Mouse (Mus musculus) urinary bladder, adult 2 months (tissue): ENCODE measurements around the gene Ccdc9b. TPM values are rescaled to one million over a fixed set of nuclear protein-coding genes. Genes with fewer than 3 reads are reported as not detected.

ENCODE experiments used
- DNase-seq: peaks from one replicate; pipeline ENCODE4 v3.0.0; 2022; ENCODE audit warnings: low spot score
- polyA plus RNA-seq: library from polyadenylated mRNA; depleted of rRNA; stranded (reverse); fragments of >200 nt; gene quantifications from 2 replicates; pipeline ENCODE4 v1.2.3, GENCODE M21; 2012; rRNA removed

Gene Ccdc9b
- polyA plus RNA-seq, 1 experiment: 19.3 TPM

DNA sequence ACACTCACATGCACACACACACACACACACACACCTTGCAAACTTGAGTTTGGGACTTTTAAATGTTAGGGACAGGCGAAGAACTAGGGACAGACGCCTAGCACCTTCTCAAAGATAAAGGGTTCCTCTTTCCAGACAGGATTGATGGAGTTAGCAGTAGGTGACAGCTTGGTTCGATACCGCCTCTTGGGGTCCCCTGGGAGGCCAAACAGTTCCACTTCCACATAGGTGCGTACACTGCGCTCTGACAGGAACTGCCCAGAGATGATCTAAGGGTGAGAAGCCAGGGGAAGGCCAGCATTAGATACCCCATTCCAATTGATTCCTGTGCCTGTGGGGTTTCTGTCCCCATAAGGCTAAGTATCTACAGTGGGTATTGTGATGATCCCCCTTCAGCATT is 48.8 kb downstream of the Ccdc9b start:
- DNase-seq: no peak

GRCm38 (mm10) chr2:118711038-118711494 is 51.4 kb downstream of the Ccdc9b start:
- DNase-seq: no peak

GRCm38 (mm10) chr2:118709655-118710221 is 52.7 kb downstream of the Ccdc9b start:
- no peak for DNase-seq

DNA sequence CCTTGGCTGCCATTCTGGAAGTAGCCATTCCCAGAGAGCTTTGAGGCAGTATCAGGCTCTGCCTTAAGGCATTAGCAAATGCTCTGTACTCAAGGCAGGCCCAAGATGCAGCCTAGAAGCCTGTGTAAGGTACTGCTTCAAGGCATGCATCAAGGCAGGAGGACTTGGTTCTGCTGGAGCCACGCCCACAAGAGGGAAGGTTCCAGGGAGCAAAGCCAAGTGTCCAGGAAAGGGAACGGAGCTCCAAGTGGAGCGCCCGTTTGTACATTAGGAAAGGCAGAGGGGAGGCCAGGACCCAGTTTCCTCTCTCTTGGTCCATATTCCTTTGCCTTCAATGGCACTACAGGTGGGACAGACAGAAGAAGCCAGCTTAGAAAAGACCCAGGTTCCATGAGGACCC is 54.0 kb downstream of the Ccdc9b start:
- DNase-seq: no peak

GRCm38 (mm10) chr2:118706436-118706835 is 56.0 kb downstream of the Ccdc9b start:
- no peak for DNase-seq

Other genes starting within 250 kb of the Ccdc9b start
- gene Bmf, start 213.0 kb downstream of the Ccdc9b start, polyA plus RNA-seq: 11.7 and 14.1 TPM in 2 replicates
- 2.4 and 2.8 TPM in 2 replicates for gene Bub1b, start 164.4 kb downstream of the Ccdc9b start, polyA plus RNA-seq
- 12.3 and 12.7 TPM in 2 replicates for gene Pak6, start 99.4 kb downstream of the Ccdc9b start, polyA plus RNA-seq
- 0.69 and 0.93 TPM in 2 replicates for gene Ankrd63, start 58.7 kb downstream of the Ccdc9b start, polyA plus RNA-seq
- gene Plcb2, start 34.2 kb downstream of the Ccdc9b start, polyA plus RNA-seq: 2.6 and 3.0 TPM in 2 replicates
- 35.9 and 38.5 TPM in 2 replicates for gene Inafm2, start 16.9 kb downstream of the Ccdc9b start, polyA plus RNA-seq
- gene Phgr1, start 10.1 kb upstream of the Ccdc9b start, polyA plus RNA-seq: 0.16 TPM in 1 of 2 replicates, not detected in the other
- 0.78 and 0.93 TPM in 2 replicates for gene Disp2, start 17.1 kb upstream of the Ccdc9b start, polyA plus RNA-seq
- 5.0 and 5.5 TPM in 2 replicates for gene Knstrn, start 51.3 kb upstream of the Ccdc9b start, polyA plus RNA-seq
- gene Ivd, start 99.3 kb upstream of the Ccdc9b start, polyA plus RNA-seq: 87.1 and 91.2 TPM in 2 replicates
- gene Bahd1, start 137.7 kb upstream of the Ccdc9b start, polyA plus RNA-seq: 10.2 and 12.4 TPM in 2 replicates
- gene Chst14, start 163.8 kb upstream of the Ccdc9b start, polyA plus RNA-seq: 19.9 and 20.7 TPM in 2 replicates